Mouse (Mus musculus): ENCODE measurements around the gene Ror1.

DNA sequence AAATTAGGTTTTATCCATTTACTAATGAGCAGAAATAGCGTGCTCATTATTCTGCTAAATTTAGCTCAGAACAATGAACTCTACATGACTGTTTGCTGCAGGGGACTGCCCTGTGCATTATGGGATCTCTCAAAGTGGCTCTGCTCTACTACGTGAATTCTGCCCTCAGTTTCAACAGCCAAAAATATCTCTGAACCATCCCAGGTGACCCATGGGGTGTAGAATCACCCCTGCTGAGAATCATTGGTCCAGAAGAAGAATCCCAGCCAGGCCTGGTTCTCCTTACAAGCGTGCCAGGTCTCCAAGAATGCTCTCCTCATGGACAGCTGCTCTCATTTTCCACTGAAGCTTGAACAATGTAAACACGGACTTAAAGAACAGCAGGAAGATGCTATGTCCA lies 282.4 kb downstream of the Ror1 start:
- no peak for TF ChIP-seq CTCF (IDR thresholded peaks at IDR 0.05; ENCODE audit: borderline replicate concordance, insufficient read depth, low read length)
- no peak for TF ChIP-seq POLR2A (IDR thresholded peaks at IDR 0.05; ENCODE audit: low read depth, low read length)

Measured in embryonic fibroblast, embryonic 13.5 days (primary cell).